Mouse (Mus musculus) adrenal gland, postnatal 4 days (tissue): ENCODE measurements around the gene Lmnb2. TPM values are rescaled to one million over a fixed set of nuclear protein-coding genes. Genes with fewer than 3 reads are reported as not detected.

Source experiments
- DNase-seq, 2 experiments: peaks; one replicate each; pipeline ENCODE4 v3.0.0; 2021 to 2022; ENCODE audit warnings: low spot score in 2 of 2, mixed read lengths in 2 of 2
- long read RNA-seq, 2 experiments: library from polyadenylated mRNA; stranded (forward); transcript quantifications; one replicate each; pipeline ENCODE4 v2.0.0; 2021
- total RNA-seq, 2 experiments: library from RNA; stranded (reverse); gene quantifications; 2 replicates each; pipeline ENCODE4 v1.2.3; 2021

Gene Lmnb2
- 10 to 100 TPM; 18.5 to 23.1 TPM for total RNA-seq
- long read RNA-seq, experiment 1, transcript Lmnb2-201 (12 exons, 3,531 nt): major isoform, 15 of 28 reads
- long read RNA-seq, experiment 1, partial matches to known transcripts: 6 of 28 reads
- long read RNA-seq, experiment 1, other reads (novel, unspliced or antisense): 7 of 28 reads
- long read RNA-seq, experiment 2, transcript Lmnb2-201 (12 exons, 3,531 nt): major isoform, 53 of 81 reads
- long read RNA-seq, experiment 2, partial matches to known transcripts: 9 of 81 reads
- long read RNA-seq, experiment 2, other reads (novel, unspliced or antisense): 19 of 81 reads

- DNase-seq: no peak
Measured at GRCm38 (mm10) chr10:80917779-80918434, at the start of gene Lmnb2. Gene Lmnb2 (minus strand): TSS chr10:80918245.

GRCm38 (mm10) chr10:80967101-80967656 is 49.1 kb upstream of the Lmnb2 start:
- no peak for DNase-seq

- DNase-seq: no peak
Measured at GRCm38 (mm10) chr10:80966296-80966695, 48.3 kb upstream of the Lmnb2 start.

- DNase-seq: no peak
Measured at GRCm38 (mm10) chr10:80963031-80963975, 45.3 kb upstream of the Lmnb2 start.

- DNase-seq: no peak
Measured at GRCm38 (mm10) chr10:80962585-80962984, 44.5 kb upstream of the Lmnb2 start.

GRCm38 (mm10) chr10:80962051-80962472 is 44.0 kb upstream of the Lmnb2 start:
- no peak for DNase-seq

GRCm38 (mm10) chr10:80960551-80961508 is 42.8 kb upstream of the Lmnb2 start:
- DNase-seq: no peak

- DNase-seq: no peak
Measured at GRCm38 (mm10) chr10:80958979-80959637, 41.1 kb upstream of the Lmnb2 start.

GRCm38 (mm10) chr10:80957791-80958190 is 39.7 kb upstream of the Lmnb2 start:
- DNase-seq: no peak

- DNase-seq: no peak
Measured at GRCm38 (mm10) chr10:80956901-80957300, 38.9 kb upstream of the Lmnb2 start.

GRCm38 (mm10) chr10:80956385-80956784 is 38.3 kb upstream of the Lmnb2 start:
- DNase-seq: no peak

GRCm38 (mm10) chr10:80955536-80955935 is 37.5 kb upstream of the Lmnb2 start:
- DNase-seq: no peak

- DNase-seq: no peak
Measured at GRCm38 (mm10) chr10:80954843-80955242, 36.8 kb upstream of the Lmnb2 start.

GRCm38 (mm10) chr10:80954415-80954814 is 36.4 kb upstream of the Lmnb2 start:
- no peak for DNase-seq

- no peak for DNase-seq
Measured at GRCm38 (mm10) chr10:80952449-80952848, 34.4 kb upstream of the Lmnb2 start.

GRCm38 (mm10) chr10:80951761-80952390 is 33.8 kb upstream of the Lmnb2 start:
- no peak for DNase-seq

- no peak for DNase-seq
Measured at GRCm38 (mm10) chr10:80950314-80950713, 32.3 kb upstream of the Lmnb2 start.

- no peak for DNase-seq
Measured at GRCm38 (mm10) chr10:80949081-80949480, 31.0 kb upstream of the Lmnb2 start.

GRCm38 (mm10) chr10:80948570-80948969 is 30.5 kb upstream of the Lmnb2 start:
- no peak for DNase-seq
